Mouse (Mus musculus): ENCODE measurements around the gene Tmem200a.

DNA sequence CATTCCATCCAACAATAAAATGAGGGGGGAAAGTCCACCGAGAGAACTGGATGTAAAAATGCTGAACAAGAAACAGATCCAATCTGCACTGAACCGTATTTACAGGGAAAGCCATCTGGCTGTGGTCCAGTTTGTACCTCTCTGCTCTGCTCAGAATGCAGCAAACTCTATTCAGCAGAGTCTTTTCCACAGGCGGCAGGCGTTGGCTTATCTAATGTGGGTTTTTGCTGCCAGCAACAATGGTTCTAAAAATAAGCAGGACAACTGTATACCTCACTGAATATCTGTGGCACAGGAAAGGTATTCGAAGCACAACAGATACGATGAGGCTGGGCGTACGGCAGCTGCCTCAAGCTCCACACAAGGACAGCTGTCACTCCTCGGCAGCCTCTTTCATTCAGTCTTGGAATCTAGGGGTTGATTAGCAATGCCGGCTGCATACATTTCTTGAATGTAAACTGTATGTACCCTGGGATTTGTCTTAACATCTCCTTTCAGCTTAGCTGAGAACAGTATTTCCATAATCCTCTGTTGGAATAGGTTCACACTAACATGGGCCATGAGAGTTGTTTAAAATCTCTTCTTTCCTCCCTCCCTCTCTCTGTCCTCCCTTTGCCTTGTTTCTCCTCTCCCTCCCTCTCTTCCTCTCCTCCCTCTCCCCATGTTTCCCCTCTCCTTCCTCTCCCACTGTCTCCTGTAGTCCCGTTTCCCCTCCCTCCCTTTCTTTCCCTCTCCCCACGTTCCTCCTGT, 149.3 kb downstream of the Tmem200a start:
- no peak for TF ChIP-seq CTCF (IDR thresholded peaks at IDR 0.05; ENCODE audit: insufficient read depth, low read length)
- no peak for TF ChIP-seq POLR2A (IDR thresholded peaks at IDR 0.05; ENCODE audit: borderline replicate concordance, extremely low read depth, low read depth, low read length)

Measured in lung, adult 2 months (tissue).